Comparison of ENCODE assay signal across 25 mouse cellular contexts in the genomic region with DNA sequence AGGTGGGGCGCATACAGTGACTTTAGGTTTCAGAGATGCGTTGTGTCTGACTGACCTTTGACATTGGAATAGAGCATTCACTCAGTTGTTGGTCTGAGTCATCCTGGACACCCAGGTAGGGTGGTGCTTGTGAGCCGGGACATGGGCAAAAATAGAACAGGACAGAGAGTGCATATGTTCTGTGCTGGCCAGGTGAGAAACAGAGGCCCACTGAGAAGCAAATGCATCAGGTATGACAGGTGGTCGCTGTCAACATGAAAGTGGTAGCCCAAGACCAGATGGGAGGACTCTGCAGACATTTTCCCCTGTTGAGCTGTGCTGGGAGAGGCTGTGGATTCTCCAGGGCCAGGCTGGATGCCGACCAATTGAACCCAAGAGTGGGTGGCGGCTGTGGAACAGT.
"Had no signal": no experiment of that assay in that cellular context is flagged by ENCODE, and none has a peak within 500 bp of the region (broad histone marks: within the 10 kb centered on the region; RNA-seq: fewer than 3 reads in every experiment).

No protein-coding gene starts in this region.

- H3K27ac ChIP-seq: heart, adult 2 months; heart, embryonic 13.5 days; heart, embryonic 15.5 days; hindbrain, embryonic 13.5 days; hindbrain, embryonic 15.5 days; hindbrain, postnatal 0 days; kidney, embryonic 15.5 days; kidney, postnatal 0 days; limb, embryonic 13.5 days; limb, embryonic 15.5 days; liver, embryonic 12.5 days; liver, embryonic 14.5 days had no signal

- H3K4me1 ChIP-seq: heart, embryonic 13.5 days; heart, embryonic 15.5 days; hindbrain, embryonic 13.5 days; hindbrain, embryonic 15.5 days; kidney, embryonic 15.5 days; limb, embryonic 13.5 days; limb, embryonic 15.5 days; liver, embryonic 12.5 days had no signal

- H3K27me3 ChIP-seq: heart, embryonic 13.5 days; heart, embryonic 15.5 days; hindbrain, embryonic 13.5 days; hindbrain, embryonic 15.5 days; kidney, embryonic 15.5 days; limb, embryonic 13.5 days; limb, embryonic 15.5 days; liver, embryonic 12.5 days had no signal

- H3K4me3 ChIP-seq: heart, adult 2 months; heart, embryonic 13.5 days; heart, embryonic 15.5 days; hindbrain, embryonic 13.5 days; hindbrain, embryonic 15.5 days; kidney, embryonic 15.5 days; limb, embryonic 13.5 days; limb, embryonic 15.5 days; liver, embryonic 12.5 days had no signal

- DNase-seq: gastrocnemius, postnatal 14 days; gastrocnemius, postnatal 36 days; heart, adult 11 months; heart, adult 2 months; heart, postnatal 14 days; heart, postnatal 36 days; kidney, adult 11 months; kidney, adult 2 months; kidney, adult 9 months; kidney, postnatal 14 days; kidney, postnatal 36 days; layer of hippocampus, adult 9-11 months; layer of hippocampus, postnatal 36 days; left cerebral cortex, postnatal 4 days had no signal
